Mouse (Mus musculus) liver, embryonic 16.5 days (tissue): ENCODE measurements around the gene Ugt1a9. TPM values are rescaled to one million over a fixed set of nuclear protein-coding genes. Genes with fewer than 3 reads are reported as not detected.
"Not testable (repeated sequence)": the region's sequence is repeated elsewhere in the genome, so short reads cannot be mapped to it uniquely, and the experiment has no call there.

Experiments used
- ATAC-seq: fragments of 200-750 bp; cut with Nextera tagmentation; 2 replicates; pipeline ENCODE4 v1.8.0; 2017; ENCODE audit warnings: low read depth, mild to moderate bottlenecking, moderate number of reproducible peaks, moderate library complexity
- H3K27ac ChIP-seq: fragments of 300-500 bp; sonication (generic); 2 replicates; pipeline ENCODE4 v1.5.1; 2014; ENCODE audit warnings: mild to moderate bottlenecking, low read length
- H3K27me3 ChIP-seq: fragments of 300-500 bp; sonication (generic); 2 replicates; pipeline ENCODE4 v1.6.1; 2014; ENCODE audit warnings: low read depth, low read length, mixed read lengths; ENCODE audit not compliant: control insufficient read depth, insufficient read depth
- H3K36me3 ChIP-seq: fragments of 300-500 bp; sonication (generic); 2 replicates; pipeline ENCODE4 v1.6.1; 2014; ENCODE audit warnings: mild to moderate bottlenecking; ENCODE audit not compliant: control insufficient read depth, insufficient read depth
- H3K4me1 ChIP-seq: fragments of 300-500 bp; sonication (generic); 2 replicates; pipeline ENCODE4 v1.6.1; 2014; ENCODE audit warnings: low read depth, low read length, mixed read lengths; ENCODE audit not compliant: control insufficient read depth
- H3K4me2 ChIP-seq: fragments of 300-500 bp; sonication (generic); 2 replicates; pipeline ENCODE4 v1.6.1; 2014; ENCODE audit warnings: low read depth, low read length, mixed read lengths
- H3K4me3 ChIP-seq: fragments of 300-500 bp; sonication (generic); 2 replicates; pipeline ENCODE4 v1.5.1; 2014; ENCODE audit warnings: low read depth, mild to moderate bottlenecking, low read length
- H3K9ac ChIP-seq: fragments of 300-500 bp; sonication (generic); 2 replicates; pipeline ENCODE4 v1.6.1; 2014; ENCODE audit warnings: low read depth, low read length
- H3K9me3 ChIP-seq: fragments of 300-500 bp; sonication (generic); replicated peaks from 2 replicates; pipeline ENCODE4 v1.6.1; 2016; ENCODE audit warnings: low read length; ENCODE audit not compliant: control insufficient read depth
- WGBS: fragments of 180-500 bp; shearing (Covaris S2); extraction: QIAGEN DNeasy Blood & Tissue Kit; methylation state at CpG from one replicate; pipeline ENCODE4 v1.1.7; 2014; ENCODE audit not compliant: insufficient replicate concordance; 5-methylcytosine and 5-hydroxymethylcytosine counted together
- polyA plus RNA-seq: library from polyadenylated mRNA; unstranded; fragments of >200 nt; fragmentation: Nextera tagmentation; extraction: Ambion mirVana; gene quantifications from 2 replicates; pipeline ENCODE4 v1.2.1, GENCODE M21; 2015

The Ugt1a9 gene
- polyA plus RNA-seq, result 0.11 and 0.44 TPM in 2 replicates

DNA sequence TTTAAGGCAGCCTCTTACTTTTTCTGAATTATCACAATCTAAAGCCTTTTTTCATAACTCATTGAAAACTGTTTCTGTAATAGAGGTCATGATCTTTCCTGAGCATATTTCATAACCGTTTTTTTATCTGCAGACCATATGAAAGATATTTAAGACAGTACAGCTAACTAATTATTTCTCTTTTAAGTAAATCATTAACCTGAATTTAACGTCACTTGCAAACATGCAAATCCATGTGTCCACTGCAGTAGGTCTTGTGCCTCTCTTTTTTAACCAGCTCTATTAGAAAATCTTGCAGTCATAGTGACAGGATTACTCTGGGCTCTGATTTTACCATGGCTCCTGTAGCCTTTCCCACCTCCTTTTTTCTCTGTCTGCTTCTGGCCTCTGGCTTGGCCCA is at the start of gene Ugt1a9:
Ugt1a9 (plus strand) TSS at position 306 of the 400 bp plus-strand sequence.
- 38% methylated on average over 2 of the region's 2 CpGs for whole genome bisulfite sequencing
- H3K27ac ChIP-seq, result no peak within 1 kb of the TSS

DNA sequence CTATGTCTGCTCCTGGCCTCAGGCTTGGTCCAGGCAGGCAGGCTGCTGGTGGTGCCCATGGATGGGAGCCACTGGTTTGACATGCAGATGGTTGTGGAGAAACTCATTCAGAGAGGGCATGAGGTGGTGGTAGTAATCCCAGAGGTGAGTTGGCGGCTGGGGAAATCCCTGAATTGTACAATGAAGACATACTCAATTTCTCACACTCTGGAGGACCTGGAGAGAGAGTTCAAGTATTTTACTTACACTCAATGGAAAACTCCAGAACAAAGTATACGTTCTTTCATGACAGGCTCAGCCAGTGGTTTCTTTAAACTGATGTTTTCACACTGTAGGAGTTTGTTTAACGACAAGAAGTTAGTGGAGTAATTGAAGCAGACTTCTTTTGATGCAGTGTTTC is 45.4 kb upstream of the Ugt1a9 start:
- not testable (repeated sequence) for H3K9me3 ChIP-seq, H3K9ac ChIP-seq, H3K36me3 ChIP-seq, H3K4me1 ChIP-seq, ATAC-seq, H3K27ac ChIP-seq, H3K4me2 ChIP-seq, H3K27me3 ChIP-seq, H3K4me3 ChIP-seq
- WGBS, result 55% methylated on average over 3 of the region's 3 CpGs

More for the DNA sequence above, at the start of gene Ugt1a9:
- no peak for ATAC-seq
- no peak within 1 kb of the TSS for H3K4me2 ChIP-seq
- H3K36me3 ChIP-seq, result no peaks in the 10 kb centered on the region
- H3K9ac ChIP-seq, result no peak within 1 kb of the TSS
- no peaks in the 10 kb centered on the region for H3K4me1 ChIP-seq
- no peaks in the 10 kb centered on the region for H3K27me3 ChIP-seq
- no peak within 1 kb of the TSS for H3K4me3 ChIP-seq
- no peaks in the 10 kb centered on the region for H3K9me3 ChIP-seq

DNA sequence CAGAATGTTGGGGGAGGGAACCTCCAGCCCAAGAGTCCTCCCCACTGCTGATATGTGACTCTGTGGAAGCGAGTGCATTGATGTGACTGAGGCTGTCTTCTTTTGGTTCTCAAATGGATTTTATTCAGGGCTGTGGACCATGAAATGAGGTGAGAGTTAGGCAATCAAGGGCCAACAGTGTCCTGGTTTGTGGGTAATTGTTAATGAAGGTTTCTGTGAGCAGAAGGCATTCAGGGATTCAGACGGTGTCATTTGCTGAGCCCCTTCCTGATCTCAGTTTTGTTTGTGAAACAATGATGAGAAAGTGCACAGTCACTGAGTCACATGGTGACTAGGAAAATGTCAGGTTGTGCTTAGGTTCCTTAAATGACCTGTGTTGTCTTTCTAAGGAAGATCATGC is 27.6 kb upstream of the Ugt1a9 start:
- H3K27me3 ChIP-seq, H3K36me3 ChIP-seq, H3K4me1 ChIP-seq, H3K9me3 ChIP-seq, H3K9ac ChIP-seq, H3K27ac ChIP-seq, H3K4me3 ChIP-seq, ATAC-seq, H3K4me2 ChIP-seq: not testable (repeated sequence)
- WGBS, result 47% methylated on average over 1 of the region's 2 CpGs

DNA sequence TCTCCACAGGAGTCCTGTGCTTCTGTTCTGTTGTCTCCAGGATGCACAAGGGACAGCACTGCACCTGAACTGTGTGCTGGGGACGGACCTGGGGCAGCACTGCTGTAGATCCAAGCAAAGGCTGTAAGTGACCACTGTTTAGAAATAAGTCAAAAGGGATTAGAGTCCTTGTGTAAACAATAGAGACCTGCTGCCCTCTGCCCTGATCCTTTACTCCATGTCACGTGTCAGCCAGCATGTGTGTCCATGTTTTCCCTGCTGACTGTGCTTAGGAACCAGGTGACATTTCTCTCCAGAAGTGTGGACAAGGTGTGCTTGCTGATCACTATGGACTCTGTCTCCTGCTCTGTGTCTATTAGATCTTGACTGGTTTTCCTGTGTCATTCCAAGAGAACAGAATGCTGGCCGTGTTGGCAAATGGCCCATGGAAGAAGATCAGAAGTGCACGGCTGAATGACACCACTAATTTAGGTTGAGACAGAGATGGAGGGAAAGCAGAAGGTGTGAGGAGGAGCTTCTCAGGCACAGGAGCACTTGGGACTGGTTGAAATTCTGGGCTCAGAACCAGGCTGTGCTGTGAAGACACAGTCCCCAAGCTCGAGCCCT is 25.7 kb upstream of the Ugt1a9 start:
- H3K27ac ChIP-seq, H3K36me3 ChIP-seq, H3K4me1 ChIP-seq, H3K9me3 ChIP-seq, H3K27me3 ChIP-seq, H3K9ac ChIP-seq, H3K4me3 ChIP-seq, H3K4me2 ChIP-seq: not testable (repeated sequence)
- ATAC-seq, result peak; percentile 82
- 49% methylated on average over 3 of the region's 5 CpGs for WGBS

- not testable (repeated sequence) for H3K36me3 ChIP-seq, H3K9ac ChIP-seq, H3K27ac ChIP-seq, H3K4me1 ChIP-seq, H3K9me3 ChIP-seq, H3K4me2 ChIP-seq, H3K27me3 ChIP-seq, ATAC-seq, H3K4me3 ChIP-seq
- WGBS, result 63% methylated on average over 2 of the region's 2 CpGs
Measured at GRCm38 (mm10) chr1:88047408-88047807, 23.2 kb upstream of the Ugt1a9 start.

DNA sequence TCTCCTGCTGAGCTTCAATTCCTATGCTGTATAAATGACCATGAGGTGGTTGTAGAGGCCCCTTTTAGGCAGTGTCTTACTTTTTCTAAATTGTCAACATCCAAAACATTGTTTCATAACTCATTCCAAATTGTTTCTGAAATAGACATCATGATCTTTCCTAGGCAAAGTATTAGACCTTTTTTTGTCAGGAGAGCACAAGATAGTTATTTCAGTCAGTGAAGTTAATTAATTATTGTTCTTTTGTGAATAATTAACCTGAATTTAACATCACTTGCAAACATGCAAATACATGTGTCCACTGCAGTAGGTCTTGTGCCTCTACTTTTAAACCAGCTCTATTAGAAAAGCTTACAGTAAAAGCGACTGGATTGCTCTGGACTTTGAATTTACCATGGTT is 15.5 kb upstream of the Ugt1a9 start, which contains the start of gene Ugt1a10:
Ugt1a10 (plus strand) TSS at position 301 of the 400 bp plus-strand sequence.
- no peak for ATAC-seq
- 41% methylated on average over 1 of the region's 1 CpGs for WGBS

GRCm38 (mm10) chr1:88066472-88067102 is 4.0 kb upstream of the Ugt1a9 start:
- H3K9ac ChIP-seq, H3K4me3 ChIP-seq, ATAC-seq, H3K9me3 ChIP-seq, H3K4me1 ChIP-seq, H3K4me2 ChIP-seq, H3K27ac ChIP-seq, H3K36me3 ChIP-seq, H3K27me3 ChIP-seq: not testable (repeated sequence)
- WGBS, result 55% methylated on average over 1 of the region's 2 CpGs

More for the DNA sequence above, 15.5 kb upstream of the Ugt1a9 start, which contains the start of gene Ugt1a10:
- Histone ChIP-seq H3K27ac (no peak within 1 kb of the TSS), H3K4me1 (no peaks in the 10 kb centered on the region), H3K27me3 (no peaks in the 10 kb centered on the region), H3K4me3 (no peak within 1 kb of the TSS), H3K9me3 (no peaks in the 10 kb centered on the region), H3K4me2 (no peak within 1 kb of the TSS), H3K9ac (no peak within 1 kb of the TSS), H3K36me3 (no peaks in the 10 kb centered on the region)

- no peak overlapping the region for H3K4me3 ChIP-seq
- H3K27ac ChIP-seq, result no peak overlapping the region
- H3K9ac ChIP-seq, result no peak overlapping the region
- H3K4me1 ChIP-seq, result no peaks in the 10 kb centered on the region
- ATAC-seq, result no peak
- H3K27me3 ChIP-seq, result no peaks in the 10 kb centered on the region
- 61% methylated on average over 4 of the region's 4 CpGs for WGBS
- no peaks in the 10 kb centered on the region for H3K9me3 ChIP-seq
- H3K4me2 ChIP-seq, result no peak overlapping the region
- H3K36me3 ChIP-seq, result no peaks in the 10 kb centered on the region
Measured at GRCm38 (mm10) chr1:88070902-88071301, 302 bp downstream of the Ugt1a9 start.

- no peak overlapping the region for H3K27ac ChIP-seq
- 55% methylated on average over 2 of the region's 2 CpGs for WGBS
- H3K4me3 ChIP-seq, result no peak overlapping the region
- H3K4me1 ChIP-seq, result no peaks in the 10 kb centered on the region
- H3K4me2 ChIP-seq, result no peak overlapping the region
- H3K36me3 ChIP-seq, result no peaks in the 10 kb centered on the region
- no peaks in the 10 kb centered on the region for H3K27me3 ChIP-seq
- no peak overlapping the region for H3K9ac ChIP-seq
- no peaks in the 10 kb centered on the region for H3K9me3 ChIP-seq
- no peak for ATAC-seq
Measured at GRCm38 (mm10) chr1:88074471-88074870, 3.9 kb downstream of the Ugt1a9 start.
